Mouse (Mus musculus): Measurements from ENCODE around the gene Hspa1b. TPM values are rescaled to one million over a fixed set of nuclear protein-coding genes. Genes with fewer than 3 reads are reported as not detected.
A peak's percentile ranks its signal among the peaks of the same experiment; 100 is the strongest.

Gene Hspa1b
- polyA plus RNA-seq, 1 experiment from 2014 or later = 0.64 TPM

DNA sequence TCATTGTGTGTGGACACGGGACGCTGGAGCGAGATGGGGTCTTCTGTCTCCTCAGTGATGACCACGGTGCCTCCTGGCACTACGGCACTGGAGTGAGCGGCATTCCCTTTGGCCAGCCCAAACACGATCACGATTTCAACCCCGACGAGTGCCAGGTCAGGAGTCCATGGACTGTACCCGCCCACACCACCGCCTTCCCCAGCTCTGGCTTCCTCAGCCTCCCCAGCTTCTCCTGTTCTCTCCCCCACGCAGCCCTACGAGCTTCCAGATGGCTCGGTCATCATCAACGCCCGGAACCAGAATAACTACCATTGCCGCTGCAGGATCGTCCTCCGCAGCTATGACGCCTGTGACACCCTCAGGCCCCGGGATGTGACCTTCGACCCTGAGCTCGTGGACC lies 25.0 kb downstream of the Hspa1b start:
- H3K27me3 ChIP-seq (replicated peaks; ENCODE audit: control insufficient read depth, insufficient read depth, low read length) = no peaks in the 10 kb centered on the region
- H3K9me3 ChIP-seq (ENCODE audit: control insufficient read depth) = no peaks in the 10 kb centered on the region
- H3K27ac ChIP-seq (ENCODE audit: low read depth, low read length) = no peak overlapping the region
- peak overlapping the region; percentile 95 for H3K4me2 ChIP-seq (replicated peaks; ENCODE audit: low read depth)
- H3K9ac ChIP-seq (ENCODE audit: low read depth, low read length) = peak overlapping the region; percentile 2; the same call in 1 of the 2 replicates
- H3K4me1 ChIP-seq (replicated peaks; ENCODE audit: control insufficient read depth, insufficient read depth, low read length) = no peaks in the 10 kb centered on the region
- ATAC-seq = no peak
- WGBS = 62% methylated on average over 24 of the region's 24 CpGs
- TF ChIP-seq CTCF (IDR thresholded peaks at IDR 0.05; ENCODE audit: low read depth) = no peak
- peaks cover 31% of the 10 kb centered on the region for H3K36me3 ChIP-seq (ENCODE audit: control insufficient read depth, insufficient read depth)
- peak overlapping the region; percentile 23 for H3K4me3 ChIP-seq (ENCODE audit: low read depth, low read length)

DNA sequence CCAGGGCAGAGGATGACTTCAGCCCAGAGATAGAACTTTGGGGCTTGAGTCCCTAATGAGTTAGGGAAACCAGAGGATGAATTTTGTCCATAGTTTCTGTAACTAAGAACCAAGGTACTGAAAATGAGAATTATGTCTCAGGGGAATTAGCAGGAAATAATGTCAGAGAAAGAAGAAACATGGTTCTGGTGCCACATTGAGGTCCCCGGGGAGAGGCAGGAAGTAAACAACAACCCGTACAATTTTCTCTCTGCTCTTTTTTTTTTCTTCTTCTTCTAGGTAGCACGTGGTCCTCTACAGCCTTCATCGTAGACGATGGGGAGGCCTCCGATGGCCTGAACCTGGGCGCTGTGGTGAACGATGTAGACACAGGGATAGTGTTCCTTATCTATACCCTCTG lies 26.8 kb downstream of the Hspa1b start:
- Histone ChIP-seq H3K36me3 (ENCODE audit: control insufficient read depth, insufficient read depth) (peaks cover 43% of the 10 kb centered on the region), H3K9me3 (ENCODE audit: control insufficient read depth) (no peaks in the 10 kb centered on the region), H3K4me2 (replicated peaks; ENCODE audit: low read depth) (peak overlapping the region; percentile 95), H3K27ac (ENCODE audit: low read depth, low read length) (no peak overlapping the region), H3K27me3 (replicated peaks; ENCODE audit: control insufficient read depth, insufficient read depth, low read length) (no peaks in the 10 kb centered on the region), H3K9ac (ENCODE audit: low read depth, low read length) (peak overlapping the region; percentile 77; the same call in 1 of the 2 replicates), H3K4me1 (replicated peaks; ENCODE audit: control insufficient read depth, insufficient read depth, low read length) (no peaks in the 10 kb centered on the region), H3K4me3 (ENCODE audit: low read depth, low read length) (peak overlapping the region; percentile 77)
- ATAC-seq = no peak
- TF ChIP-seq CTCF (IDR thresholded peaks at IDR 0.05; ENCODE audit: low read depth) = no peak
- 36% methylated on average over 8 of the region's 8 CpGs for WGBS

DNA sequence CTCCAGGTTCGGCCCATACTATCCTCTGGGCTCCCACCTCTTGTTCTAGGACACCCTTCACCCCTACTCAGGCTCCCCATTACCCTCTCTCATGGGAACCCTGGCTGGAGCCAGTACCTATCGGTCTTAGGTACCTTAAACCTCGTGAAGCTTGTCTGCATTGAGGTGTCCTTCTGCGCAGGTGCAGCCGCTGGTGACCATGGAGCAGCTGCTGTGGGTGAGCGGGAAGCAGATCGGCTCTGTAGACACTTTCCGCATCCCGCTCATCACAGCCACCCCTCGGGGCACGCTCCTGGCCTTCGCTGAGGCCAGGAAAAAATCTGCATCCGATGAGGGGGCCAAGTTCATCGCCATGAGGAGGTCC lies 27.3 kb downstream of the Hspa1b start:
- Histone ChIP-seq H3K4me3 (ENCODE audit: low read depth, low read length) (peak overlapping the region; percentile 77), H3K9ac (ENCODE audit: low read depth, low read length) (peak overlapping the region; percentile 77), H3K27me3 (replicated peaks; ENCODE audit: control insufficient read depth, insufficient read depth, low read length) (no peaks in the 10 kb centered on the region), H3K9me3 (ENCODE audit: control insufficient read depth) (no peaks in the 10 kb centered on the region), H3K27ac (ENCODE audit: low read depth, low read length) (peak overlapping the region; percentile 80), H3K4me1 (replicated peaks; ENCODE audit: control insufficient read depth, insufficient read depth, low read length) (no peaks in the 10 kb centered on the region), H3K36me3 (ENCODE audit: control insufficient read depth, insufficient read depth) (peaks cover 43% of the 10 kb centered on the region), H3K4me2 (replicated peaks; ENCODE audit: low read depth) (peak overlapping the region; percentile 95)
- 7% methylated on average over 14 of the region's 14 CpGs for WGBS
- ATAC-seq = 0 out of 2 replicates have a peak, but pooled peaks have one; percentile 2
- no peak for TF ChIP-seq CTCF (IDR thresholded peaks at IDR 0.05; ENCODE audit: low read depth)

DNA sequence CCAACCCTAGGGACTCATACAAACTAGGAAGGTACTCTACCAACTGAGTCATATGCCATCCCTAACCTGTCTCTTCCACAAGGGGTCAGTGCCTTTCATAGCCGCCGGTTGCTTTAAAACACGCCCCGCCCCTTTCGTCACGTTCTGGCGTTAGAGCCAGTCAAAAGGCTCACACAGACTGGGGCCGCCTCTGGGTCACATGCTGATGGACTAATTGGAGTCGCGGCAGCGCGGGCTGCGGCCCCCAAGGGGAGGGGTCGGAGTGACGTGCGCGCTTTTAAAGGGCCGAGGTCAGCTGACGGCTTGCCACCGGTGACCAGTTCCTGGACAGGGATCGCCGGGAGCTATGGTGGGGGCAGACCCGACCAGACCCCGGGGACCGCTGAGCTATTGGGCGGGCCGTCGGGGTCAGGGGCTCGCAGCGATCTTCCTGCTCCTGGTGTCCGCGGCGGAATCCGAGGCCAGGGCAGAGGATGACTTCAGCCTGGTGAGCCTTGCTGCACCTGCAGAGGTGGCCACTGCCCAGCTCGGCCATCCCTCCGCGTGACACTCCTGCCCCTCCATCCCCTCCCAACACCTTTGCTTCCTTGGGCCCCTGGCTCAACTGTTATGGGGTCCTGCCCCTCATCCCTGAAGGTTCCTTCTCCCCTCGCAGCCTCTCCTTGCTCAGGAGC lies 27.8 kb downstream of the Hspa1b start, which contains the start of gene Neu1:
Gene Neu1 (plus strand): TSS at position 193 of the 674 bp plus-strand sequence.
- H3K9ac ChIP-seq (ENCODE audit: low read depth, low read length) = peak within 1 kb of the TSS; percentile 77
- H3K4me3 ChIP-seq (ENCODE audit: low read depth, low read length) = peak within 1 kb of the TSS; percentile 77
- ATAC-seq = peak; percentile 95
- WGBS = under 1% methylated on average over 34 of the region's 38 CpGs
- no peaks in the 10 kb centered on the region for H3K27me3 ChIP-seq (replicated peaks; ENCODE audit: control insufficient read depth, insufficient read depth, low read length)
- TF ChIP-seq CTCF (IDR thresholded peaks at IDR 0.05; ENCODE audit: low read depth) = peak; percentile 91
- H3K36me3 ChIP-seq (ENCODE audit: control insufficient read depth, insufficient read depth) = peaks cover 43% of the 10 kb centered on the region
- H3K4me1 ChIP-seq (replicated peaks; ENCODE audit: control insufficient read depth, insufficient read depth, low read length) = no peaks in the 10 kb centered on the region
- H3K27ac ChIP-seq (ENCODE audit: low read depth, low read length) = peak within 1 kb of the TSS; percentile 80
- no peaks in the 10 kb centered on the region for H3K9me3 ChIP-seq (ENCODE audit: control insufficient read depth)
- H3K4me2 ChIP-seq (replicated peaks; ENCODE audit: low read depth) = peak within 1 kb of the TSS; percentile 95

DNA sequence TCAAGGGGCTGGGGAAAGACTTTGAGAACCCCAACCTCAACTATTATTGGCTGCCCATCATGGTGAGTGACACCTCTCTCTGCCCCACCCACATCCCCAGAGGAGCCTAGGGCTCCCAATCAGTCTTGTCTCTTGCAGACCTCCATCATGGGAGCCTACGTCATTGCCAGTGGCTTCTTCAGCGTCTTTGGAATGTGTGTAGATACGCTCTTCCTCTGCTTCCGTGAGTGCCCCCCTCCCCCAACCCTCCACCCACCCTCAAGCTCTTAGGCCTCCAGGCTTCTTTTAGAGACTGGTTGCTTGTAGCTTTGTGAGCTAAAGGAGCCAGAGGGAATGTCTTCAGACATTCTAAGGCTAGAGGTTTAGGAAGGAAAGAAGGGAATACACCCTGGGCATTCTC lies 30.2 kb downstream of the Hspa1b start:
- ATAC-seq = no peak
- no peaks in the 10 kb centered on the region for H3K9me3 ChIP-seq (ENCODE audit: control insufficient read depth)
- peaks cover 24% of the 10 kb centered on the region; the same call in 1 of the 2 replicates for H3K36me3 ChIP-seq (ENCODE audit: control insufficient read depth, insufficient read depth)
- no peak overlapping the region for H3K27ac ChIP-seq (ENCODE audit: low read depth, low read length)
- no peak for TF ChIP-seq CTCF (IDR thresholded peaks at IDR 0.05; ENCODE audit: low read depth)
- H3K4me2 ChIP-seq (replicated peaks; ENCODE audit: low read depth) = no peak overlapping the region
- H3K4me3 ChIP-seq (ENCODE audit: low read depth, low read length) = no peak overlapping the region
- H3K27me3 ChIP-seq (replicated peaks; ENCODE audit: control insufficient read depth, insufficient read depth, low read length) = no peaks in the 10 kb centered on the region
- no peak overlapping the region for H3K9ac ChIP-seq (ENCODE audit: low read depth, low read length)
- 68% methylated on average over 4 of the region's 4 CpGs for WGBS
- H3K4me1 ChIP-seq (replicated peaks; ENCODE audit: control insufficient read depth, insufficient read depth, low read length) = no peaks in the 10 kb centered on the region

DNA sequence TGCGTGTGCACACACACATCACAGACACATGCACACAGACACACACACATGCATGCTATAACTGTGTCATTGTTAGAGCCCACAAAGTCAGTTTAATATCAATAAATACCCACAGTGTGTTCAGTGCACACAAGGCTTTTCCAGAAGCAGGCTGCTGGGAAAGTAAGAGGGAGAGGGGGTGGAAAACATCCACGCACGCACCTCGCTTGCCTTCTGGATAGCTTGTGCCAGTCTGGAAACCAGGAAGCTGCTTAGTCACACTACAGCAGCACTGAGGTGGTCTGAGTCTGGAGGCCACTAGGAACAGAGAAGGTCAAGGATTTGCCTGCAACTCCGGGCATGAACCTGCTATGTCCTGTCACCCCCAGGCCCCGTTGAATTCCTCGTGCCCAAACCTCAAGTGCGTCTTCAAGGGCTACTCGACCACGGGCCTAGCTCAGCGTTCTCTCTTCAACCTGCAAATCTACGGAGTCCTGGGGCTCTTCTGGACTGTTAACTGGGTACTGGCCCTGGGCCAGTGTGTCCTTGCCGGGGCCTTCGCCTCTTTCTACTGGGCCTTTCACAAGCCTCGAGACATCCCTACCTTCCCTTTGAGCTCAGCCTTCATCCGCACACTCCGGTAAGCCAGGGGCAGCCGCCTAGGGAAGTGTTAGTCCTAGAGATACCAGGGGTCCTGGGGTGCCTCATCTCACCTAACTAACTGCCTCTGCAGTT lies 31.6 kb downstream of the Hspa1b start:
- Histone ChIP-seq H3K9me3 (ENCODE audit: control insufficient read depth) (no peaks in the 10 kb centered on the region), H3K4me3 (ENCODE audit: low read depth, low read length) (no peak overlapping the region), H3K4me2 (replicated peaks; ENCODE audit: low read depth) (no peak overlapping the region), H3K27ac (ENCODE audit: low read depth, low read length) (no peak overlapping the region), H3K4me1 (replicated peaks; ENCODE audit: control insufficient read depth, insufficient read depth, low read length) (no peaks in the 10 kb centered on the region), H3K36me3 (ENCODE audit: control insufficient read depth, insufficient read depth) (peaks cover 14% of the 10 kb centered on the region; the same call in 1 of the 2 replicates), H3K27me3 (replicated peaks; ENCODE audit: control insufficient read depth, insufficient read depth, low read length) (no peaks in the 10 kb centered on the region), H3K9ac (ENCODE audit: low read depth, low read length) (no peak overlapping the region)
- 86% methylated on average over 18 of the region's 18 CpGs for WGBS
- no peak for TF ChIP-seq CTCF (IDR thresholded peaks at IDR 0.05; ENCODE audit: low read depth)
- ATAC-seq = no peak

All from intestine, postnatal 0 days (tissue).